In genomic region chr4:107061560-107061959, GRCm38 (mm10) we compare ENCODE assay signal across 48 mouse cellular contexts. TPM values are rescaled to one million over a fixed set of nuclear protein-coding genes. Genes with fewer than 3 reads are reported as not detected.
"Had no signal": no experiment of that assay in that cellular context is flagged by ENCODE, and none has a peak within 500 bp of the region (broad histone marks: within the 10 kb centered on the region; RNA-seq: fewer than 3 reads in every experiment).

No protein-coding gene starts in this region.

- ATAC-seq: hindbrain, embryonic 16.5 days; hindbrain, postnatal 0 days; inflammation-experienced regulatory T-cells, adult 6 months; intestine, embryonic 15.5 days; intestine, embryonic 16.5 days; intestine, postnatal 0 days had no signal

- H3K4me2 ChIP-seq: heart, embryonic 11.5 days; heart, embryonic 12.5 days; heart, embryonic 13.5 days; heart, embryonic 15.5 days; hindbrain, embryonic 12.5 days; hindbrain, embryonic 13.5 days; hindbrain, embryonic 14.5 days; hindbrain, embryonic 15.5 days; intestine, embryonic 15.5 days; kidney, embryonic 15.5 days had no signal

- H3K9ac ChIP-seq: heart, embryonic 12.5 days; heart, embryonic 13.5 days; heart, embryonic 15.5 days; hindbrain, embryonic 12.5 days; hindbrain, embryonic 13.5 days; hindbrain, embryonic 14.5 days; hindbrain, embryonic 15.5 days; intestine, embryonic 15.5 days; kidney, embryonic 15.5 days had no signal

- H3K4me3 ChIP-seq: heart, embryonic 12.5 days; heart, embryonic 13.5 days; heart, embryonic 15.5 days; hindbrain, embryonic 10.5 days; hindbrain, embryonic 12.5 days; hindbrain, embryonic 13.5 days; hindbrain, embryonic 15.5 days; intestine, embryonic 15.5 days; kidney, embryonic 15.5 days; layer of hippocampus, adult 2 months; left cerebral cortex, adult 2 months had no signal

- H3K9me3 ChIP-seq: heart, embryonic 12.5 days; heart, embryonic 13.5 days; heart, embryonic 15.5 days; hindbrain, embryonic 10.5 days; hindbrain, embryonic 12.5 days; hindbrain, embryonic 13.5 days; hindbrain, embryonic 15.5 days; intestine, embryonic 15.5 days; kidney, embryonic 15.5 days had no signal

- DNase-seq: heart, postnatal 10 days; heart, postnatal 14 days; heart, postnatal 36 days; heart, postnatal 4 days; kidney, adult 11 months; kidney, adult 18-20 months; kidney, adult 2 months; kidney, adult 8-10 months; kidney, adult 9 months; kidney, postnatal 10 days; kidney, postnatal 14 days; kidney, postnatal 25 days; kidney, postnatal 36 days; kidney, postnatal 4 days; layer of hippocampus, adult 9-11 months; layer of hippocampus, postnatal 36 days had no signal

- H3K27ac ChIP-seq: heart, embryonic 13.5 days; heart, embryonic 15.5 days; hindbrain, embryonic 10.5 days; hindbrain, embryonic 12.5 days; hindbrain, embryonic 13.5 days; hindbrain, embryonic 14.5 days; hindbrain, embryonic 15.5 days; hindbrain, postnatal 0 days; intestine, embryonic 15.5 days; kidney, embryonic 15.5 days; kidney, postnatal 0 days; layer of hippocampus, adult 2 months; left cerebral cortex, adult 2 months had no signal

- H3K27me3 ChIP-seq: heart, embryonic 12.5 days; heart, embryonic 13.5 days; heart, embryonic 15.5 days; hindbrain, embryonic 12.5 days; hindbrain, embryonic 13.5 days; hindbrain, embryonic 15.5 days; intestine, embryonic 15.5 days; kidney, embryonic 15.5 days had no signal

RNA-seq across cellular contexts. Expression of gene Cdcp2, which starts 35.1 kb away (rescaled TPM):
- total RNA-seq: heart, postnatal 10 days; heart, postnatal 14 days; heart, postnatal 25 days; heart, postnatal 36 days; heart, postnatal 4 days; hematopoietic stem cell, adult 5-6 weeks; layer of hippocampus, adult 18-20 months; layer of hippocampus, adult 2 months; layer of hippocampus, adult 8-10 months; layer of hippocampus, postnatal 10 days; layer of hippocampus, postnatal 14 days; layer of hippocampus, postnatal 25 days; layer of hippocampus, postnatal 36 days; left cerebral cortex, adult 18-20 months; left cerebral cortex, adult 2 months had no signal
- polyA plus RNA-seq: heart, embryonic 11.5 days; heart, embryonic 12.5 days; heart, embryonic 13.5 days; heart, embryonic 14.5 days; heart, embryonic 15.5 days; heart, embryonic 16.5 days; heart, postnatal 0 days; hindbrain, embryonic 14.5 days; inflammation-experienced regulatory T-cells, adult 6 months; intestine, embryonic 14.5 days; intestine, embryonic 15.5 days; intestine, embryonic 16.5 days; intestine, postnatal 0 days; kidney, adult 2 months; large intestine, adult 2 months had no signal
